Mouse (Mus musculus) forebrain, embryonic 11.5 days (tissue): Measurements from ENCODE around the gene Gm45837. TPM values are rescaled to one million over a fixed set of nuclear protein-coding genes. Genes with fewer than 3 reads are reported as not detected.
A peak's percentile ranks its signal among the peaks of the same experiment; 100 is the strongest.

ENCODE experiments used
- ATAC-seq: fragments of 200-750 bp; cut with Nextera tagmentation; replicated peaks from 2 replicates; pipeline ENCODE4 v1.8.0; 2017; ENCODE audit warnings: moderate TSS enrichment; ENCODE audit not compliant: low FRiP score
- DNase-seq: peaks from one replicate; pipeline ENCODE4 v3.0.0-alpha.2; 2017; ENCODE audit warnings: low spot score
- H3K27ac ChIP-seq: fragments of 300-500 bp; sonication (generic); 2 replicates; pipeline ENCODE4 v1.5.1; 2014; ENCODE audit warnings: low read depth, low read length
- H3K27me3 ChIP-seq: fragments of 300-500 bp; sonication (generic); 2 replicates; pipeline ENCODE4 v1.6.1; 2014; ENCODE audit warnings: mild to moderate bottlenecking, low read length, mixed read lengths; ENCODE audit not compliant: control insufficient read depth, insufficient read depth
- H3K36me3 ChIP-seq: fragments of 300-500 bp; sonication (generic); 2 replicates; pipeline ENCODE4 v1.6.1; 2014; ENCODE audit warnings: mild to moderate bottlenecking, low read length, moderate library complexity, mixed read lengths; ENCODE audit not compliant: control insufficient read depth, insufficient read depth
- H3K4me1 ChIP-seq: fragments of 300-500 bp; sonication (generic); replicated peaks from 2 replicates; pipeline ENCODE4 v1.6.1; 2014; ENCODE audit warnings: low read length, mixed read lengths; ENCODE audit not compliant: control insufficient read depth, insufficient read depth
- H3K4me2 ChIP-seq: fragments of 300-500 bp; sonication (generic); 2 replicates; pipeline ENCODE4 v1.6.1; 2014; ENCODE audit warnings: low read depth, mild to moderate bottlenecking, low read length, moderate library complexity, mixed read lengths; ENCODE audit not compliant: severe bottlenecking
- H3K4me3 ChIP-seq: fragments of 300-500 bp; sonication (generic); 2 replicates; pipeline ENCODE4 v1.5.1; 2014; ENCODE audit warnings: low read depth, low read length
- H3K9ac ChIP-seq: fragments of 300-500 bp; sonication (generic); 2 replicates; pipeline ENCODE4 v1.6.1; 2014; ENCODE audit warnings: low read length
- H3K9me3 ChIP-seq: fragments of 300-500 bp; sonication (generic); 2 replicates; pipeline ENCODE4 v1.6.1; 2016; ENCODE audit warnings: low read length, mixed read lengths; ENCODE audit not compliant: control insufficient read depth
- WGBS: fragments of 180-500 bp; shearing (Covaris S2); extraction: QIAGEN DNeasy Blood & Tissue Kit; methylation state at CpG from one replicate; pipeline ENCODE4 v1.1.7; 2014; 5-methylcytosine and 5-hydroxymethylcytosine counted together
- polyA plus RNA-seq: library from polyadenylated mRNA; unstranded; fragments of >200 nt; fragmentation: Nextera tagmentation; extraction: Ambion mirVana; gene quantifications from 2 replicates; pipeline ENCODE4 v1.2.1, GENCODE M21; 2014

Gene Gm45837
- polyA plus RNA-seq, 1 experiment from 2014 or later: not detected

GRCm38 (mm10) chr7:101394569-101394968, 16.1 kb upstream of the Gm45837 start:
- no peaks in the 10 kb centered on the region for H3K36me3 ChIP-seq
- H3K27me3 ChIP-seq: no peaks in the 10 kb centered on the region
- DNase-seq (no peak), ATAC-seq (no peak)
- H3K27ac ChIP-seq: no peak overlapping the region
- H3K4me3 ChIP-seq: no peak overlapping the region
- no peaks in the 10 kb centered on the region for H3K9me3 ChIP-seq
- H3K9ac ChIP-seq: no peak overlapping the region
- no peak overlapping the region for H3K4me2 ChIP-seq
- H3K4me1 ChIP-seq: peaks cover 8% of the 10 kb centered on the region; the same call in 1 of the 2 replicates
- WGBS: 60% methylated on average over 3 of the region's 3 CpGs

- ATAC-seq (no peak), DNase-seq (no peak)
- H3K27me3 ChIP-seq: no peaks in the 10 kb centered on the region
- no peaks in the 10 kb centered on the region for H3K36me3 ChIP-seq
- no peak overlapping the region for H3K4me2 ChIP-seq
- H3K4me1 ChIP-seq: peaks cover 8% of the 10 kb centered on the region; the same call in 1 of the 2 replicates
- no peaks in the 10 kb centered on the region for H3K9me3 ChIP-seq
- H3K4me3 ChIP-seq: no peak overlapping the region
- H3K9ac ChIP-seq: no peak overlapping the region
- 89% methylated on average over 2 of the region's 2 CpGs for WGBS
- no peak overlapping the region for H3K27ac ChIP-seq
These were observed 15.2 kb upstream of the Gm45837 start for GRCm38 (mm10) chr7:101395471-101395870.

DNA sequence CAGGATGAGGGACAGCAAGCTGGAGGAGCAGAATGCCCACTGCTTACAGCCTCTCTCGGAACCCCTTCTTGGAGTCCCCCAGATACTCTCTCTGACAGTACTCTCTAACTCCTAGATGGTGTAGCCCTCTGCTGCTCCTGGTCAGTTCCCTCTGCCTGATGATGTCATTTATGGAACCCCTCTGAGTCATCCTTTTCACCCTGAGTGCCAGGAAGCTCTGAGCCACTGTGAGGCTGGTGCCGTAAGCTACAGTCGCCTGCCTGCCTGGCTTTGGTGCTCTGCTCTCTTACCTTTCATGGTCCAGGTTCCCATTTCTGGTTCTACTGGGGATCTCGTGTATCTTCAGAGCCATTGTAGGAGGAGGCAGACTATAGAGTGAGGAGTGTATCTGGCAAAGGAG, 13.5 kb upstream of the Gm45837 start:
- H3K27me3 ChIP-seq: no peaks in the 10 kb centered on the region
- 91% methylated on average over 4 of the region's 4 CpGs for WGBS
- H3K9ac ChIP-seq: no peak overlapping the region
- H3K36me3 ChIP-seq: no peaks in the 10 kb centered on the region
- DNase-seq: no peak
- no peak overlapping the region for H3K27ac ChIP-seq
- ATAC-seq: no peak
- H3K9me3 ChIP-seq: no peaks in the 10 kb centered on the region
- no peak overlapping the region for H3K4me3 ChIP-seq
- no peak overlapping the region for H3K4me2 ChIP-seq
- peaks cover 8% of the 10 kb centered on the region; the same call in 1 of the 2 replicates for H3K4me1 ChIP-seq

- H3K4me3 ChIP-seq: no peak overlapping the region
- H3K27me3 ChIP-seq: no peaks in the 10 kb centered on the region
- no peak overlapping the region for H3K27ac ChIP-seq
- DNase-seq: no peak
- no peak overlapping the region for H3K9ac ChIP-seq
- ATAC-seq: no peak
- H3K36me3 ChIP-seq: no peaks in the 10 kb centered on the region
- no peak overlapping the region for H3K4me2 ChIP-seq
- no peaks in the 10 kb centered on the region for H3K9me3 ChIP-seq
- no peaks in the 10 kb centered on the region for H3K4me1 ChIP-seq
- 88% methylated on average over 7 of the region's 7 CpGs for WGBS
These were observed 9.2 kb upstream of the Gm45837 start for GRCm38 (mm10) chr7:101401510-101401909.

DNA sequence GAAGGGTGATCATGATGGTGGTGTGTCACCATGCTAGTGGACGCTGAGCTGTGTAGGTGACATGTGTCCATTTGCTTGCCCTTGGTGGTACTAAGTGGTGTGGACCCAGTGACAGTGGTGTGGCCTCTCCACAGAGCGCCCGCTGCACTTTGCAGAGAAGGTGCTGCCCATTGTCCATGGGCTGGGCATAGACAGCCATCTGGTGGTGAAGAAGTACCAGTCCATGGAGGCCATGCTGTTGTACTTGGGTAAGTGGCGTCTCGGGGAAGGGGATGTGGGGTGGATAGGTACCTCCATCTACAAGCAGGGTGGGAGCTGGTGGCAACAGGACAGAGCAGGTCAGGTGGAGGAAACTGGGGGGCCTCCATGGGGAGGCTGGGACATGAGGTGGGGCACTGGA, 6.9 kb upstream of the Gm45837 start:
- no peaks in the 10 kb centered on the region for H3K9me3 ChIP-seq
- no peaks in the 10 kb centered on the region for H3K36me3 ChIP-seq
- no peak for DNase-seq
- no peak overlapping the region for H3K4me3 ChIP-seq
- no peak overlapping the region for H3K4me2 ChIP-seq
- no peaks in the 10 kb centered on the region for H3K27me3 ChIP-seq
- WGBS: 94% methylated on average over 5 of the region's 5 CpGs
- no peaks in the 10 kb centered on the region for H3K4me1 ChIP-seq
- no peak overlapping the region for H3K27ac ChIP-seq
- ATAC-seq: no peak
- no peak overlapping the region for H3K9ac ChIP-seq

DNA sequence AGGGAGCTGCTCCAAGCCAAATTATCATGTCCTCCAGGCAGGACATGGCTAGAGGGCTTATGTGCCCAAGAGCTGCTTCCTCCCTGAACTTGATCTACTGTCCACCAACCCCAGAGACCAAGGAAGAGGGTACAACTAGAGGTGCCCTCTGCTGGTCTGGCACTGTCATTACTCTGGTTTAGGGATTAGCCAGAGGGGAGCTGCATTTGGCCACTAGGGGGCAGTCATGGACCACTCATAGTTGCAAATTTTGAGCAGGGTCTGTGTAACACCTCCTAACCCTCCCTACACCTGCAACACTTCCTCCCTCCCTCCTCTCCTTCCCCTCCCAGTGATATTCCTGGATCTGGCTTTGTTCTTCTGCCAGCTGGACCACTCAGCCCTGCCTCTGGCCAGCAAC, 2.1 kb downstream of the Gm45837 start:
- Histone ChIP-seq H3K4me1 (peaks cover 9% of the 10 kb centered on the region; the same call in 1 of the 2 replicates), H3K4me2 (no peak overlapping the region), H3K4me3 (no peak overlapping the region), H3K36me3 (no peaks in the 10 kb centered on the region), H3K27me3 (0 out of 2 replicates have a peak, but pooled peaks cover 1% of the 10 kb centered on the region), H3K9ac (no peak overlapping the region), H3K27ac (no peak overlapping the region), H3K9me3 (no peaks in the 10 kb centered on the region)
- peak; percentile 37 for ATAC-seq
- DNase-seq: peak; percentile 92

GRCm38 (mm10) chr7:101414209-101414608, 3.5 kb downstream of the Gm45837 start:
- peaks cover 4% of the 10 kb centered on the region; the same call in 1 of the 2 replicates for H3K27me3 ChIP-seq
- H3K36me3 ChIP-seq: no peaks in the 10 kb centered on the region
- no peak overlapping the region for H3K9ac ChIP-seq
- H3K27ac ChIP-seq: no peak overlapping the region
- H3K9me3 ChIP-seq: no peaks in the 10 kb centered on the region
- H3K4me1 ChIP-seq: peaks cover 9% of the 10 kb centered on the region; the same call in 1 of the 2 replicates
- ATAC-seq: no peak
- H3K4me2 ChIP-seq: no peak overlapping the region
- 58% methylated on average over 4 of the region's 4 CpGs for WGBS
- no peak for DNase-seq
- no peak overlapping the region for H3K4me3 ChIP-seq

GRCm38 (mm10) chr7:101414661-101415511, 4.2 kb downstream of the Gm45837 start:
- ATAC-seq (peak; percentile 59), DNase-seq (peak; percentile 69)
- 32% methylated on average over 7 of the region's 7 CpGs for WGBS
- Histone ChIP-seq H3K9me3 (no peaks in the 10 kb centered on the region), H3K4me2 (no peak overlapping the region), H3K4me3 (no peak overlapping the region), H3K4me1 (peaks cover 9% of the 10 kb centered on the region; the same call in 1 of the 2 replicates), H3K27me3 (peaks cover 4% of the 10 kb centered on the region; the same call in 1 of the 2 replicates), H3K9ac (no peak overlapping the region; the same call in 1 of the 2 replicates), H3K36me3 (no peaks in the 10 kb centered on the region), H3K27ac (0 out of 2 replicates have a peak overlapping the region, but pooled peaks have one; percentile 2)
